Mouse (Mus musculus) left cerebral cortex, postnatal 14 days (tissue): ENCODE measurements around the gene Prkg1. TPM values are rescaled to one million over a fixed set of nuclear protein-coding genes. Genes with fewer than 3 reads are reported as not detected.

Experiments
- DNase-seq, 2 experiments: peaks; one replicate each; pipeline ENCODE4 v3.0.0; 2021 to 2022; ENCODE audit warnings: low spot score in 2 of 2, mixed read lengths in 1 of 2
- intact Hi-C: fragments of 180-260 bp; cut with DNase I; formaldehyde crosslinking; loops from one replicate; pipeline ENCODE4 v1.15.1; 2025
- total RNA-seq, 2 experiments: library from RNA; stranded (reverse); gene quantifications; 2 replicates each; pipeline ENCODE4 v1.2.3; 2021

Prkg1 gene
- total RNA-seq, 2 experiments from 2014 or later, result 14.8 to 17.0 TPM

DNA sequence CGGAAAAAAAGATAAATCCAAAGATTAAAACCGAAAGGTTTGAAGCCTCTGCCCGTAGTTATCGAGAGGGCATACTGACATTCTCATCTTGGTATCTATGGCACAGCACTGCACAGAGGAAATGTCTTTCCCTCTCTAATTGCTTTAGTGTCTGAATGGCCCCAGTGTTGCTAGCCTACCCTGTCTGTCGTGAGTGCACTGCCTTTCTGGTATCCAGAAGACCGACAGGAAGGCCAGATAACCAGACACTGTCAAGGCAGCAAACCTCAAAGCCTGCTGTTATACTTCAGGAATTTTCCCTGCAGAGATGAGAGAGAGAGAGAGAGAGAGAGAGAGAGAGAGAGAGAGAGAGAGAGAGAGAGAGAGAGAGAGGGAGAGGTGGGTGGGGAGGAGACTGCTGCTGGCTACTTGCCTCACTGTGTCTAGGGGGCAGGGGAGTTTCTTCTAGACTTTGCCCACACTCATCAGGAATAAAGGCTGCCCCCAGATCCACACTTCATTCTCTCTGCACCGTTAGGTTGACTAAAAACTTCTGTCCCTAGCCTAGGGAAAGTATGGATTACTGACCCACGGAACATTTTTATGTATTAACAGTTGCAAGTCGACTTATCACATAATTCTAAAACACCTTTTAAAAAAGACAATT lies 10.1 kb downstream of the Prkg1 start:
- no peak for DNase-seq
- intact Hi-C loops, result loop anchor here (10.0 kb wide), 2 partner anchors 910 to 1170 kb away; no protein-coding TSS in a partner anchor

GRCm38 (mm10) chr19:31750976-31751676 lies 13.7 kb downstream of the Prkg1 start:
- intact Hi-C loops, result loop anchor here (10.0 kb wide), 2 partner anchors 906 to 1166 kb away; no protein-coding TSS in a partner anchor
- DNase-seq, result no peak

GRCm38 (mm10) chr19:31746635-31747034 lies 18.2 kb downstream of the Prkg1 start:
- intact Hi-C loops, result loop anchor here (10.0 kb wide), 2 partner anchors 402 to 1082 kb away; no protein-coding TSS in a partner anchor
- peak; percentile 33 to 58 for DNase-seq

DNA sequence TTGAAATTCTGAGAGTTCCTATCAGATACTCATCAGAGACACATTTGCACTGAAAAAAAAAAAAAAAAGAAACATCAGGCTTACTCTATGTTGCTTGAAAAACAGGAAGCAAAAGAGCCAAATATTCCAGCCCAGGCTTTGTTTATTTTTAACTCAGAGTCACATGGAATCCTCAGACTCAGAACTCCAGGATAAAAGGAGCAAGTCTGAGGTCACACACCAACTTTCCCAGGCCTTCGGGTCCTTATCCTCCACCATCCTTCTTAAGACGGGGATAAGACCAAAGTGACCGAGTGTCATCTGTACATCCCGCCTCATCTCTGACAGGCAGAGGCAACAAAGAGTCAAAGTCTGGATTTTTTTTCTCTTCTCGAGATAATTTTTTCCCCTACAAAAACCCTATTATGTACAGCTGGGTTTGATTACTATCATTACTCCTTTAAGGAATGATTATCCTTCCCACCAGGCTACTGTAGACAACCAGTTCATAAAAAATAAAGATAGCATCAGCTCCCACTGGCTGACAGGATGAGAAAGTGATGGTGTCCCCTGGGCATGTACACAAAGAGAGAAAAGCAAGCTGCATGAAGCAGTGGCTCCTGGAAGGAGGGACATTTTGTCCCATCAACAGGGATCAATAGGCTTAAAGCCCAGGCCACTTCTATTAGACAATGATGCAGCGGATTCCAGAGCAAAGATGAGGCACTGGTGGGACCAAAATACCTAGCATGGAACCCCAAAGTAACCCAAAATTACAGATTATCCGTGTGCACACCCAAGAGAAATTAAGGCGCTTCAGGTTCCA lies 21.4 kb downstream of the Prkg1 start:
- no peak for DNase-seq
- intact Hi-C loops, result loop anchor here (10.0 kb wide), 2 partner anchors 399 to 1079 kb away; no protein-coding TSS in a partner anchor

DNA sequence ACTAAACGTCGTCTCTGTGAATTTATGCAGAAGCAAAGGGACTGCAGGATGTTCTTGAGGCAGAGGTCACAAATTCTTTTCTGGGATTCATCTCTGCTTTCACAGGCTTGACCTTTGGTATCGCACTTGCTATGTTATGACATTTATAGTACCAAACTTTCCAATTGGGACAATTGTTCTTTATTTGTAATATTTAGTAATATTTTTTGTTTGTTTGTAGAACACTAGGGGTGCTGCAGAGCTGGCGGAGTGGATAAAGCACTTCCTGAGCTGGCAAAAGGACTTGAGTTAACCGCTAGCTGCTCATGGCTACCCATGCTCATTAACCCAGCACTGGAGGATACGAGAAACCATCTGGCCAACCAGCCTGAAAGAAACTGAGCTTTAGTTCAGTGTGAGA lies 49.9 kb downstream of the Prkg1 start:
- DNase-seq, result no peak
- intact Hi-C loops, result no loop called here

DNA sequence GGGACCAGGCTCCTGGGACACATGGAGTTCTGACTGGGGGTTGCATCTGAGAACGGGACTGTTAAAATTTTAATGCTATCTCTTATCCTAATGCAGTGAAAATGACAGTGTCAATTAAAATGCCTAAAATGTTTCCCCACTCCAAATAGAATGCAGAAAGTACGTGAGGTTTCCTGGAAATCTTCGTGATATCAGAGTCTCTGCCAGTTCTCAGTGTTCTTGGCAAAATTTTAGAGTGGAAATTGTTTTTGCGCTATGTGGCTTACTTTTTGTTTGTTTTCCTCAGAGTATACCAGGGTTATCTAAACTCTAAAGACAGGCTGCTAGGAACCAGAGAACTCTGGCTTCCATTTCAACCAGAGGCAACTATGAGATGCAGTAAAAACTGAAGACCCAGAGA lies 50.4 kb downstream of the Prkg1 start:
- DNase-seq, result no peak
- intact Hi-C loops, result no loop called here

DNA sequence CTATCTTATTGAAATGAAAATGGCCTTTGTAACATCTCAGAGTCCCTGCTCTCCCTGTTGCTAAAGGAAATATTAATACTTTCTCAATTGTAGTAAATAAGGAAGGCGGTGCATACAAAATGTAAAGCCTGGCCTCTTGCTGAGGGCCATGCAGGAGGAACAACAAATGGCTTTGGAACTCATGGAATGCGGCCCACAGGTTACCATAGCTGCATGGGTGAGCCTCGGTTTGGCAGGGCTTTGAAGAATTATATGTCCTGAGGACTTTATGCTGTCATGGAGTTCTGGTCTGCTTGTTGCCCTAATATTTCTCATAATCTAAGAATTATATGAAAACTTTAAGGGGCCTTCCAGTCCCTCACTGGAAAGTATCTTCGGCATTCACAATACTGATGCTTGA lies 51.5 kb downstream of the Prkg1 start:
- intact Hi-C loops, result no loop called here
- DNase-seq, result no peak

DNA sequence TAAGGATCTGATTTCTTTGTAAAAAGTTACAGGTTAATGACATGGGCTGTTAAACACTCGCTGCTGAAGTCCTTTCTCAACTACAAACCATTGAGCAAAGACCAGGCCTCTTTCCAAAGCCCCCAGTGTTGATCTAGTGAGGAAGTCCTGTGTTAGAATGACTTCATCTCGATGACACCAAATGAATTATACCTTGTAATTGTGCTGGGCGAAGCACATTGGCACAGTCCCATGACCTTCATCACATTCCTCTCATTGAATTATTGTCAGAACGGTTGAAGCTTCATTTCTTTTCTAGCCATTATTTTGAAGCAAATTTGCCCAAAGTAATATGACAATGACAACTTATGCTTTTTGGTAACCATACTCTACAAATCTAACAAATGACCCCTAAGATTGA lies 54.5 kb downstream of the Prkg1 start:
- intact Hi-C loops, result no loop called here
- no peak for DNase-seq

GRCm38 (mm10) chr19:31703991-31704390 lies 60.8 kb downstream of the Prkg1 start:
- intact Hi-C loops, result no loop called here
- DNase-seq, result no peak

DNA sequence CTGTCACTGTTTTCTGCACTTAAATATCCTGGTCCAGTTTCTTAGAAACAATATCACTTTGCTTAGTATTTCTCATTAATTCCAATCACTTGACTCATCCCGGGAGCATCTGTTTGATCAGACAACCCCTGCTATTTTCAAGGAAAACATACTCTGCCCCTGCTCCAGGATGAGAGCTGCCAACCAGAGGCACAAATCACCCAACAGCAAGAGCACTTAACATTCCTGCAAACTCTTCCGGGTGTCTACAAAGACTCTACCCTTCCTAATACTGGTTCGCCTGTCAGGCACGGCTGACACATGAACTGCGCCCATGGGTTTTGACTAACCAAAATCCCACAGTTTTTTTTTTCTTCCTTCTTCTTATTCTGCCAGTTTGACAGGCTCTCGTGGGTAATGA lies 65.9 kb downstream of the Prkg1 start:
- intact Hi-C loops, result no loop called here
- DNase-seq, result no peak

DNA sequence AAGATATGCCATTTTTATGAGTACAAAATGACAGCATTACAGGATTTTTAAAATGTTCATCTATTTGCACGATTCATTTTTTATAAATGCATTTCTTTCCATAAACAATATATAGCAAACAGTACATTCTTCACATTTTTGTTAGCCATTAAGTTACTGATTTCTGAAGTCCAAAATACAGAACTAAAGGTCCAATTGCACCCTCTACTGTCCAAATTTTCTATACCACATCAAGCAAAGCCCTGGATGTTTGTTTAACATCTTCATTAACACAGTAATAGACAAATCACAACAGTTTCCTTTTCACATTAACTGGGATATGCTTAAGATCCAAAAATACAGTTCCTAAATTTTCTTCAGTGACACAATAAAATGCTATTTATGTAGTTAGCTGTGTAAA lies 84.0 kb downstream of the Prkg1 start:
- intact Hi-C loops, result loop anchor here (5.0 to 10.0 kb wide), 2 partner anchors 839 to 1016 kb away; no protein-coding TSS in a partner anchor
- DNase-seq, result peak; percentile 33 to 35

DNA sequence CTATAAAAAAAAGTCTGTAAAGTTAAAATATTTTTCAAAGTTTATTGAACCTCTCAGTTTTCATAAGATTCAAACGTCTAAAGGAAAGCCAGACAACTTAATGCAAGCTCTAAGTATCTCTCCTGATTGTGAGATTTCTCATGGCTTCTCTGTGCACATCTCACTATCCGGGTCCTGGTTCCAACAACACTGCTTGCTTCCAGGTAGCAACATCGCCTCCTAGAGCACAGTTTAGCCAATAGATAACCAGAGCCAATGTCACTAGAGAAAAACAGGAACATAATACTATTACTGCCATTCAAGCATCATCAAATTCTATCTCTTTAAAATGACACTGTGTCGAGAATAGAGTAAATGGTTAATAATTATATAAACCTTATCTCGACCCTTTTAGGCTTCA lies 86.5 kb downstream of the Prkg1 start:
- intact Hi-C loops, result loop anchor here (5.0 kb wide), 1 partner anchor 336 kb away; no protein-coding TSS in a partner anchor
- DNase-seq, result peak in 1 of 2 experiments; percentile 21

- intact Hi-C loops, result no loop called here
- DNase-seq, result no peak
Observed at GRCm38 (mm10) chr19:31671726-31672125, 93.1 kb downstream of the Prkg1 start.

DNA sequence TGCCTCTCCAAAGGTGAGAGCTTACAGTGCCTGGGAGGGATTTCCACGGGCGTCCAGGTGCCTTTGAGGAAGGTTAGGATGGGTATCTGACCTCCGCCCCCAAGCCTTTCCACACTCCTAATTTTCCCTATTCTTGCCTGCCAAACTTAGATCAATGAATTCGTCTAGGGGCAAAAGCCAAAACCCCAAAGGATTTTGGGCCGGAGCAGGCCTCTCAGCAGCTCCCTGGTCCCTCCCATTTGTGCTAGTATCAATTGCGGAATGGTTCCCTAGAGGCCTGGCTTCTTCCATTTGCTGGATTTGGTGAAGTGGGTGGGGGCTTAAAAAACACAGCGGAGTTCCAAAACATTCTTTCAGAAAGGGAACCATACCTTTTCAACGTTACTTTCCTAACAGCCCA lies 99.8 kb downstream of the Prkg1 start:
- peak in 1 of 2 experiments; percentile 20 for DNase-seq
- intact Hi-C loops, result no loop called here

- intact Hi-C loops, result no loop called here
- peak; percentile 36 to 69 for DNase-seq
Observed at GRCm38 (mm10) chr19:31664159-31664991, 100.5 kb downstream of the Prkg1 start.

DNA sequence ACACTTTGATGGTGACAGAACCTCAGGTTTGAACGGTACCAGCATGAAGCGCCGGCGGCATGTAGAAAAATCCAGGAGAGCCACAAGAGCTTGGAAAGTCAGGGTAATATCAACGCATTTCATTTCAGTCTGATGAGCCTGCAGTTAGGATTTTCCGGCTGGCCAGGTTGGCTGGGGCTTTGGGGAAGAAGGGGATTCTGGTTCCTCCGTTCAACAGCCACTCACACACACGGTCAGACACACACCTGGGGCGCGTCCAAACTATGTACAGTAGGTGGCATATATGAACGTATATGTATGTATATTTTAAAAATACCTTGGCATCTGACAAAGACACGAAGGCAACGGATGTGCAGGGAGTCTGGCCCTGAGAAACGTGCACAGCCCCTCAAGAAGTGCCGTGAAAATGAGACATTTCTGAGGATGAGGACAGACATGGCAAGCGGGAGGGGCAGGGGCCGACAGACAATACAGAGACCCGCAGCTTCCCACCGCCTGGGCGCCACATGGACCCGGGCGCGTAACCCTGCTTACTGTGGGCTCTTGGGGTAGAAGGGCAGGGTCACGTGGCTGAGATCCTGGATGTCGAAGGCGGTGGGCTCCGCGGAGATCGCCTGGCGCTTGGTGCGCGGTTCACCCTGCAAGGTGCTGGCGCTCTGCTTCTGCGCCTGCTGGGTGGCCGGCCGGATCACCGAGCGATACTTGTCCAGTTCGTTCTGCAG lies 101.2 kb downstream of the Prkg1 start:
- DNase-seq, result peak; percentile 14 to 20
- intact Hi-C loops, result no loop called here

- intact Hi-C loops, result no loop called here
- no peak for DNase-seq
Observed at GRCm38 (mm10) chr19:31662802-31663201, 102.0 kb downstream of the Prkg1 start.

DNA sequence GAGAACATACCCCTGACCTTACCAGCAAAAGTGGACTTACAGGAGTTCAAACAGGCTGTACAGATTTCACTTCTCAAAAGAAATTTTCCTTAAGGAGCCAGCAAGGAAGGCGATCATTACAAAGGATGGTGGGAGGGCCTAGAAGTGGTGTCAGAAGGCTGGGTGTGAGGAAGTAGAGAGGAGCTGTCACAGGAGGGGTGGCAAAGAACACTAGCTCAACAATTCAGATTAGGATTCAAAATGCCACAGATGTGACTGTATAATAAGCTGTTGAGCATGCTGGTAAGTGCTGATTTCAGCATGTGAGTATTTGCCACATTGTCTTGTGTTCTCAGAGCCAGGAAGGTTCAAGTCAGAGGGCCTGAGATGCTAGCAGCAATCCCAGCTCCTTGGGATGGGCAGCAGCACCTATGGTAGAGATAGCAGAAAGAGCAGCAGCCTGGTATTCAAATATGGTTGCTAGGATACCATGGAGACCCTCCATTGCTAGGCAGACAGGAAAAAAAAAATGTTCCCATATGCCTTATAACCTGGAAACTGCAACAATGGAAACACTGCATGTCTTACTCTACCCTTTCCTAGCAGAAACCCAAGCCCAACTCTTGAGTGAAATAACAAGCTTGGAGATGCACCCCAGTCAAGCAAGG lies 106.0 kb downstream of the Prkg1 start:
- DNase-seq, result no peak
- intact Hi-C loops, result no loop called here
